Mouse (Mus musculus): ENCODE data around the gene Esrrg. TPM values are rescaled to one million over a fixed set of nuclear protein-coding genes. Genes with fewer than 3 reads are reported as not detected.

The Esrrg gene
- polyA plus RNA-seq, 1 experiment from 2014 or later = 2.2 TPM

DNA sequence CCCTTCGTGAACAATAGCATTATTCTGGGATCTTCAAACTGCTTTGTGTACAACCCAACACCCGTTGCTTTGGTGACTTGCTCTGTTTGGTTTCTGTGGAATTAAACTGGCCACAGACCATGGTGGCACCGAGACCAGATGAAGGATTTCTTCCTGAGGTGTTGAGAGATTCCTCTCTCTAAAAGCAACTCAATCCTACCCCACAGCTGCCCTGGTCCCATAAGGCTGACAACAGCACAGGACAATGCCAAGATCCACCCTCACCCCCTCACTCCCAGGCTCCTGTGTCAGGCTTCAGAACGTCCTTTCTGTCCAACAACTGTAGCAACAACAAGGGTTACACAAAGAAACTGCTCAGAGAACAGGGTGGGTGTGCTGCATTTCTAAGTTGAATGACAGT lies 449.3 kb downstream of the Esrrg start:
- Histone ChIP-seq H3K36me3 (replicated peaks; ENCODE audit: control insufficient read depth, insufficient read depth, low read depth, low read length) (no peaks in the 10 kb centered on the region), H3K9me3 (replicated peaks; ENCODE audit: control insufficient read depth, low read length) (no peaks in the 10 kb centered on the region), H3K4me2 (ENCODE audit: low read depth, low read length) (no peak overlapping the region), H3K4me1 (ENCODE audit: control insufficient read depth, insufficient read depth, low read length) (no peaks in the 10 kb centered on the region), H3K9ac (replicated peaks; ENCODE audit: low read length) (no peak overlapping the region), H3K4me3 (ENCODE audit: low read depth, low read length) (no peak overlapping the region), H3K27me3 (ENCODE audit: control insufficient read depth, insufficient read depth, low read length) (no peaks in the 10 kb centered on the region), H3K27ac (replicated peaks; ENCODE audit: low read depth, low read length) (no peak overlapping the region)
- DNase-seq (ENCODE audit: low spot score) (no peak), ATAC-seq (replicated peaks; ENCODE audit: insufficient number of reproducible peaks, low FRiP score, low TSS enrichment, low read depth) (no peak)
- WGBS = 58% methylated on average over 4 of the region's 4 CpGs

DNA sequence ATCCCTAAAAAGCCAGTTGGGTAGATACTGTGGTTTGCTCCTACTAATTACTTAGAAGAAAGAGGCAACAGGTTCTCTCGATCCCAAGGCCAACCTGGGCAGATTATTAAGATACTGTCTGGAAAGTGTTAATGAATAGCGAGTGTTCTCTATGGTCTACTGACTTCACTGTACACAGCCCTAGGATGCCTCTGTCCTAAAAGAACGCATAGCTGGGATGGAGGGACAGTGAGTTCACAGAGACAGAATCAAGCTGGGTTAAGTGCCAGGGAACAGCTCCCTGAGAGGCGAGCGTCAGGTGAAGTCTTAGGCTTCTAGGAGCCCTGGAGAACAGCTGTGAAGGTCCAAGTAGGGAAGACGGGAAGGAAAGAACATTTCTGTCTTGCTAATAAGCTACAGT lies 450.4 kb downstream of the Esrrg start:
- H3K27me3 ChIP-seq (ENCODE audit: control insufficient read depth, insufficient read depth, low read length) = no peaks in the 10 kb centered on the region
- ATAC-seq (replicated peaks; ENCODE audit: insufficient number of reproducible peaks, low FRiP score, low TSS enrichment, low read depth) = no peak
- H3K4me3 ChIP-seq (ENCODE audit: low read depth, low read length) = no peak overlapping the region
- H3K9me3 ChIP-seq (replicated peaks; ENCODE audit: control insufficient read depth, low read length) = no peaks in the 10 kb centered on the region
- WGBS = 84% methylated on average over 6 of the region's 6 CpGs
- no peak overlapping the region for H3K27ac ChIP-seq (replicated peaks; ENCODE audit: low read depth, low read length)
- H3K36me3 ChIP-seq (replicated peaks; ENCODE audit: control insufficient read depth, insufficient read depth, low read depth, low read length) = no peaks in the 10 kb centered on the region
- H3K4me2 ChIP-seq (ENCODE audit: low read depth, low read length) = no peak overlapping the region
- H3K4me1 ChIP-seq (ENCODE audit: control insufficient read depth, insufficient read depth, low read length) = no peaks in the 10 kb centered on the region
- no peak overlapping the region for H3K9ac ChIP-seq (replicated peaks; ENCODE audit: low read length)
- no peak for DNase-seq (ENCODE audit: low spot score)

- no peak overlapping the region for H3K4me3 ChIP-seq (ENCODE audit: low read depth, low read length)
- H3K27me3 ChIP-seq (ENCODE audit: control insufficient read depth, insufficient read depth, low read length) = no peaks in the 10 kb centered on the region
- no peaks in the 10 kb centered on the region for H3K36me3 ChIP-seq (replicated peaks; ENCODE audit: control insufficient read depth, insufficient read depth, low read depth, low read length)
- no peaks in the 10 kb centered on the region for H3K4me1 ChIP-seq (ENCODE audit: control insufficient read depth, insufficient read depth, low read length)
- no peak for DNase-seq (ENCODE audit: low spot score)
- H3K9me3 ChIP-seq (replicated peaks; ENCODE audit: control insufficient read depth, low read length) = no peaks in the 10 kb centered on the region
- 86% methylated on average over 7 of the region's 7 CpGs for WGBS
- no peak overlapping the region for H3K4me2 ChIP-seq (ENCODE audit: low read depth, low read length)
- H3K9ac ChIP-seq (replicated peaks; ENCODE audit: low read length) = no peak overlapping the region
- ATAC-seq (replicated peaks; ENCODE audit: insufficient number of reproducible peaks, low FRiP score, low TSS enrichment, low read depth) = no peak
- no peak overlapping the region for H3K27ac ChIP-seq (replicated peaks; ENCODE audit: low read depth, low read length)
These were observed 451.9 kb downstream of the Esrrg start for GRCm38 (mm10) chr1:188060493-188060892.

- Histone ChIP-seq H3K27ac (replicated peaks; ENCODE audit: low read depth, low read length) (no peak overlapping the region), H3K36me3 (replicated peaks; ENCODE audit: control insufficient read depth, insufficient read depth, low read depth, low read length) (no peaks in the 10 kb centered on the region), H3K4me3 (ENCODE audit: low read depth, low read length) (no peak overlapping the region), H3K4me2 (ENCODE audit: low read depth, low read length) (no peak overlapping the region), H3K4me1 (ENCODE audit: control insufficient read depth, insufficient read depth, low read length) (no peaks in the 10 kb centered on the region), H3K9ac (replicated peaks; ENCODE audit: low read length) (no peak overlapping the region), H3K9me3 (replicated peaks; ENCODE audit: control insufficient read depth, low read length) (no peaks in the 10 kb centered on the region), H3K27me3 (ENCODE audit: control insufficient read depth, insufficient read depth, low read length) (no peaks in the 10 kb centered on the region)
- 87% methylated on average over 9 of the region's 9 CpGs for WGBS
- DNase-seq (ENCODE audit: low spot score) (no peak), ATAC-seq (replicated peaks; ENCODE audit: insufficient number of reproducible peaks, low FRiP score, low TSS enrichment, low read depth) (no peak)
These were observed 460.2 kb downstream of the Esrrg start for GRCm38 (mm10) chr1:188068833-188069232.

DNA sequence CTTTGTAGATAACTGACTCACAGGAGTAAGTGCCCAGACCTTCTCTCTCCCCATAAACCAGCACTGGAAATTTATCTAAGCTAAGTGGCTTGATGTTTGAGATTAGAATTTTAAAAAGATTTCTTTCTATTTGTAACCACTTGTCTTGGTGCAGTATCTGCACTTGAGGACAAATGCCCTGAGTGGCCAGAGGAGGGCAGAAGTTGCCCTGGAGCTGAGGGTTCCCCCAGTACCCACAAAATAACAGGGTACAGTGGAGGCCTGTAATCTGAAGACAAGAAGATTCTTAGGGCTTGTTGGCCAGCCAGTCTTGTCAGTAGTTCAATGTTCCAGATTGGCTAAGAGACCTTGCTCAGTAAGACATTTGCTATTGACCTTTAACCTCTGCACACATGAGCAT lies 461.3 kb downstream of the Esrrg start:
- ATAC-seq (replicated peaks; ENCODE audit: insufficient number of reproducible peaks, low FRiP score, low TSS enrichment, low read depth) = no peak
- H3K4me2 ChIP-seq (ENCODE audit: low read depth, low read length) = no peak overlapping the region

GRCm38 (mm10) chr1:188077561-188078195 lies 469.1 kb downstream of the Esrrg start:
- Histone ChIP-seq H3K27me3 (ENCODE audit: control insufficient read depth, insufficient read depth, low read length) (no peaks in the 10 kb centered on the region), H3K9me3 (replicated peaks; ENCODE audit: control insufficient read depth, low read length) (no peaks in the 10 kb centered on the region), H3K4me2 (ENCODE audit: low read depth, low read length) (no peak overlapping the region), H3K36me3 (replicated peaks; ENCODE audit: control insufficient read depth, insufficient read depth, low read depth, low read length) (no peaks in the 10 kb centered on the region), H3K4me1 (ENCODE audit: control insufficient read depth, insufficient read depth, low read length) (no peaks in the 10 kb centered on the region), H3K4me3 (ENCODE audit: low read depth, low read length) (no peak overlapping the region), H3K9ac (replicated peaks; ENCODE audit: low read length) (no peak overlapping the region), H3K27ac (replicated peaks; ENCODE audit: low read depth, low read length) (no peak overlapping the region)
- ATAC-seq (replicated peaks; ENCODE audit: insufficient number of reproducible peaks, low FRiP score, low TSS enrichment, low read depth) (no peak), DNase-seq (ENCODE audit: low spot score) (no peak)
- 90% methylated on average over 11 of the region's 11 CpGs for whole genome bisulfite sequencing

More for the DNA sequence above, 461.3 kb downstream of the Esrrg start:
- no peak overlapping the region for H3K4me3 ChIP-seq (ENCODE audit: low read depth, low read length)
- no peaks in the 10 kb centered on the region for H3K9me3 ChIP-seq (replicated peaks; ENCODE audit: control insufficient read depth, low read length)
- no peak overlapping the region for H3K9ac ChIP-seq (replicated peaks; ENCODE audit: low read length)
- no peak overlapping the region for H3K27ac ChIP-seq (replicated peaks; ENCODE audit: low read depth, low read length)
- DNase-seq (ENCODE audit: low spot score) = no peak
- no peaks in the 10 kb centered on the region for H3K4me1 ChIP-seq (ENCODE audit: control insufficient read depth, insufficient read depth, low read length)
- H3K36me3 ChIP-seq (replicated peaks; ENCODE audit: control insufficient read depth, insufficient read depth, low read depth, low read length) = no peaks in the 10 kb centered on the region
- H3K27me3 ChIP-seq (ENCODE audit: control insufficient read depth, insufficient read depth, low read length) = no peaks in the 10 kb centered on the region

DNA sequence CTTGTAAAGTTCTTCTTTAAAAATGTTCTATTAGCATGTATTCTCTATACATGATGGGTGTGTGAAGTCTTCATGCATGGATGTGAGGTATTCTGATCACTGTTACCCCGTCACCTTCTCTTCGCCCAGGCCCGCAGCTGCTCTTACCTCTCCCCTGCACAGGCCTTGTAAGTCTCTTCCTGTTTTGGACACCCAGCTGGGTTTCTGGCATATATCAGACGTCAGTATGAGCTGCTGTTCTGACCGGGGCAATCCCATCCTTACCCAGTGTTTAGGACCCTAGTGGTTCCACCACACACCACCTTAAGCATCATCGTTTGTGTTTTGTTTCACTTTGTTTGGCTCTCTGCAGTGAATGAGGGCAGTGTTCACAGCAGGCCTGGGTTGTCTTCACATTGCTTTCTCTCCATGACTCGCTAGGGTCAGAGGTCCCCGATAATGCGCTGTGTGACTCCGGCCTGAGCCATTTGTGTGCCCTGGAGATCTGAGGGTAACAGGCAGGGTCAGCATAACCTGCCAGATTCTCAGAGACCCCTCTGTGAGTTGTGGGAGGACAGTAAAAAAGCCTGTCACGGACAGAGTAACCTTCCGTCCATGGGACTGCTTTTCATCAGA lies 471.8 kb downstream of the Esrrg start:
- H3K4me2 ChIP-seq (ENCODE audit: low read depth, low read length) = no peak overlapping the region
- H3K9me3 ChIP-seq (replicated peaks; ENCODE audit: control insufficient read depth, low read length) = no peaks in the 10 kb centered on the region
- no peak overlapping the region for H3K4me3 ChIP-seq (ENCODE audit: low read depth, low read length)
- DNase-seq (ENCODE audit: low spot score) (no peak), ATAC-seq (replicated peaks; ENCODE audit: insufficient number of reproducible peaks, low FRiP score, low TSS enrichment, low read depth) (no peak)
- no peak overlapping the region for H3K9ac ChIP-seq (replicated peaks; ENCODE audit: low read length)
- H3K4me1 ChIP-seq (ENCODE audit: control insufficient read depth, insufficient read depth, low read length) = no peaks in the 10 kb centered on the region
- H3K27me3 ChIP-seq (ENCODE audit: control insufficient read depth, insufficient read depth, low read length) = no peaks in the 10 kb centered on the region
- H3K36me3 ChIP-seq (replicated peaks; ENCODE audit: control insufficient read depth, insufficient read depth, low read depth, low read length) = no peaks in the 10 kb centered on the region
- no peak overlapping the region for H3K27ac ChIP-seq (replicated peaks; ENCODE audit: low read depth, low read length)
- WGBS = 35% methylated on average over 12 of the region's 12 CpGs

DNA sequence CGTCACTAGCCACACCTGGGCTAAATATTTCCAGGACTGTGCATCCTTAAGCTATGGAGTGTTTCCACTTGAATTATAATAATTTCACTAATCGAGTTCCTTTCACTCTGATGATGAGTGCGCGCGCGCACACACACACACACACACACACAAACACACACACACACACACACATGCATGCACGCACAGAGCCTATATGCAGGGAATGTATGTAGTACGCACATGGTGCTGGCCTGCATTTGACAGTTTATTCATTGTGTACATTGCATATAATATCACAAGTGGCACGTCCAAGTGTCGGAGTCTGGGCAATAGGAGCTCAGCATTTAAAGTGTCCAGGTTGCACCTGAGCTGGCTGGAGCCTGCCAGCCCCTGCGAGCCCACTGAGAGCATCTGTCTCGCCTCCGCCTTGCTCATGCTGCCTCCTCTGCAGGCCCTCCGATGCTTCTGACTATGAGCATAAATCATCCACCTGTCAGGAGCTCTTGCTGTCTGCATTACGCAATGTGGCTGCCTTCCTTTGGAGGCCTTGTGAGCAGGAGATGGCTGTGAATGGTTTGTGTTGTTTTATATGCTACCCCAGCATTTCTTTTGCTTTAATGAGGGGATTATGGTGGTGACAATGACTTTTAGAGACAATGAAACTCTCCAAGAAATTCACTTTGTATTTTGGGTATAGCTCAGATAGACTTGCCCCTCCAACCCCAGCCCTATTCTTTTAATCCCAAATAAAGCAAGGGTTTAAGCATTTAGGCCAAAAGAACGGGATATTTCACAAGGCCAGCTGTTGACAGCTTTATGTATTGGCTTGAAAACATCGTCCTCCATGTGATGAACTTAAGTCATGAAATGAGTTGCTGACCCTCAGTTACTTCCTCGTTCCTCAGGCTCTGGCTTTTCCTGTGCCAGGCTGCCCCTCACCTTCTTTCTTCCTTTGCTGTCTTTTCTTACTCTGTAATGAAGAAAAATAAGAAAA lies 474.4 kb downstream of the Esrrg start:
- no peak overlapping the region for H3K9ac ChIP-seq (replicated peaks; ENCODE audit: low read length)
- H3K4me3 ChIP-seq (ENCODE audit: low read depth, low read length) = no peak overlapping the region
- no peak for DNase-seq (ENCODE audit: low spot score)
- H3K27me3 ChIP-seq (ENCODE audit: control insufficient read depth, insufficient read depth, low read length) = no peaks in the 10 kb centered on the region
- no peak overlapping the region for H3K4me2 ChIP-seq (ENCODE audit: low read depth, low read length)
- no peak overlapping the region for H3K27ac ChIP-seq (replicated peaks; ENCODE audit: low read depth, low read length)
- no peak for ATAC-seq (replicated peaks; ENCODE audit: insufficient number of reproducible peaks, low FRiP score, low TSS enrichment, low read depth)
- H3K4me1 ChIP-seq (ENCODE audit: control insufficient read depth, insufficient read depth, low read length) = no peaks in the 10 kb centered on the region
- H3K9me3 ChIP-seq (replicated peaks; ENCODE audit: control insufficient read depth, low read length) = no peaks in the 10 kb centered on the region
- WGBS = 88% methylated on average over 18 of the region's 18 CpGs
- H3K36me3 ChIP-seq (replicated peaks; ENCODE audit: control insufficient read depth, insufficient read depth, low read depth, low read length) = no peaks in the 10 kb centered on the region
